Mouse (Mus musculus): ENCODE measurements around the gene Zbtb9. TPM values are rescaled to one million over a fixed set of nuclear protein-coding genes. Genes with fewer than 3 reads are reported as not detected.

Gene Zbtb9
- total and polyA plus RNA-seq, 3 experiments, result 10.7 to 13.4 TPM; not detected in 1

- no peak overlapping the region for H3K4me3 ChIP-seq (ENCODE audit: control insufficient read depth in 1 of 2, insufficient read depth in 1 of 2, low read depth in 2 of 2, low read length in 2 of 2)
- H3K4me1 ChIP-seq (ENCODE audit: control insufficient read depth in 1 of 2, insufficient read depth in 2 of 2, low read length in 2 of 2), result no peaks in the 10 kb centered on the region; a peak in 1 of 4 replicates
- H3K9me3 ChIP-seq (replicated peaks; ENCODE audit: insufficient read depth, low read length), result no peaks in the 10 kb centered on the region
- no peak overlapping the region for H3K27ac ChIP-seq (ENCODE audit: control insufficient read depth, low read depth, low read length)
- no peaks in the 10 kb centered on the region for H3K27me3 ChIP-seq (ENCODE audit: control insufficient read depth in 1 of 2, insufficient read depth in 2 of 2, low read length in 2 of 2)
- no peaks in the 10 kb centered on the region for H3K36me3 ChIP-seq (ENCODE audit: control insufficient read depth in 1 of 2, insufficient read depth in 2 of 2, low read length in 2 of 2)
- no peak overlapping the region for H3K9ac ChIP-seq (ENCODE audit: control insufficient read depth, low read depth, low read length, poor library complexity, severe bottlenecking)
- no peaks in the 10 kb centered on the region for H3K79me2 ChIP-seq (ENCODE audit: control insufficient read depth, insufficient read depth, low read length, poor library complexity)
- TF ChIP-seq KAT2A (conservative IDR thresholded peaks at IDR 0.05; ENCODE audit: low read depth, low read length), result no peak
- no peak for TF ChIP-seq ETS1 (IDR thresholded peaks at IDR 0.05; ENCODE audit: low read depth, low read length)
- TF ChIP-seq SIN3A (IDR thresholded peaks at IDR 0.05; ENCODE audit: low read length), result no peak
- TF ChIP-seq BHLHE40 (IDR thresholded peaks at IDR 0.05; ENCODE audit: borderline replicate concordance, low read depth, low read length), result no peak
- no peak for DNase-seq (ENCODE audit: low read depth, low spot score)
Measured at GRCm38 (mm10) chr17:26997661-26998060, 24.7 kb downstream of the Zbtb9 start.

GRCm38 (mm10) chr17:26998283-26998682 lies 25.3 kb downstream of the Zbtb9 start:
- no peaks in the 10 kb centered on the region for H3K79me2 ChIP-seq (ENCODE audit: control insufficient read depth, insufficient read depth, low read length, poor library complexity)
- no peak for DNase-seq (ENCODE audit: low read depth, low spot score)
- no peaks in the 10 kb centered on the region; a peak in 1 of 4 replicates for H3K4me1 ChIP-seq (ENCODE audit: control insufficient read depth in 1 of 2, insufficient read depth in 2 of 2, low read length in 2 of 2)
- H3K9me3 ChIP-seq (replicated peaks; ENCODE audit: insufficient read depth, low read length), result no peaks in the 10 kb centered on the region
- H3K36me3 ChIP-seq (ENCODE audit: control insufficient read depth in 1 of 2, insufficient read depth in 2 of 2, low read length in 2 of 2), result no peaks in the 10 kb centered on the region
- no peak overlapping the region for H3K9ac ChIP-seq (ENCODE audit: control insufficient read depth, low read depth, low read length, poor library complexity, severe bottlenecking)
- H3K4me3 ChIP-seq (ENCODE audit: control insufficient read depth in 1 of 2, insufficient read depth in 1 of 2, low read depth in 2 of 2, low read length in 2 of 2), result no peak overlapping the region
- no peak overlapping the region for H3K27ac ChIP-seq (ENCODE audit: control insufficient read depth, low read depth, low read length)
- TF ChIP-seq MAZ (IDR thresholded peaks at IDR 0.05; ENCODE audit: low read depth, low read length), result no peak
- TF ChIP-seq CHD1 (IDR thresholded peaks at IDR 0.05; ENCODE audit: low read depth, low read length), result no peak
- no peak for TF ChIP-seq ELF1 (IDR thresholded peaks at IDR 0.05; ENCODE audit: low read depth, low read length)
- TF ChIP-seq MAX (IDR thresholded peaks at IDR 0.05; ENCODE audit: low read length), result no peak
- no peak for TF ChIP-seq ZC3H11A (IDR thresholded peaks at IDR 0.05; ENCODE audit: low read depth, low read length)
- no peak for TF ChIP-seq ZNF384 (IDR thresholded peaks at IDR 0.05; ENCODE audit: low read depth, low read length)
- no peak for TF ChIP-seq TAL1 (IDR thresholded peaks at IDR 0.05; ENCODE audit: low read length)
- H3K27me3 ChIP-seq (ENCODE audit: control insufficient read depth in 1 of 2, insufficient read depth in 2 of 2, low read length in 2 of 2), result no peaks in the 10 kb centered on the region

GRCm38 (mm10) chr17:26999996-27000395 lies 27.0 kb downstream of the Zbtb9 start:
- Histone ChIP-seq H3K4me1 (ENCODE audit: control insufficient read depth in 1 of 2, insufficient read depth in 2 of 2, low read length in 2 of 2) (no peaks in the 10 kb centered on the region; a peak in 1 of 4 replicates), H3K9ac (ENCODE audit: control insufficient read depth, low read depth, low read length, poor library complexity, severe bottlenecking) (no peak overlapping the region), H3K4me3 (ENCODE audit: control insufficient read depth in 1 of 2, insufficient read depth in 1 of 2, low read depth in 2 of 2, low read length in 2 of 2) (no peak overlapping the region), H3K27me3 (ENCODE audit: control insufficient read depth in 1 of 2, insufficient read depth in 2 of 2, low read length in 2 of 2) (no peaks in the 10 kb centered on the region), H3K9me3 (replicated peaks; ENCODE audit: insufficient read depth, low read length) (no peaks in the 10 kb centered on the region), H3K79me2 (ENCODE audit: control insufficient read depth, insufficient read depth, low read length, poor library complexity) (no peaks in the 10 kb centered on the region), H3K36me3 (ENCODE audit: control insufficient read depth in 1 of 2, insufficient read depth in 2 of 2, low read length in 2 of 2) (no peaks in the 10 kb centered on the region), H3K27ac (ENCODE audit: control insufficient read depth, low read depth, low read length) (no peak overlapping the region)
- TF ChIP-seq ZKSCAN1 (IDR thresholded peaks at IDR 0.05; ENCODE audit: low read depth, low read length) (no peak), TBP (IDR thresholded peaks at IDR 0.05; ENCODE audit: low read depth, low read length) (no peak), UBTF (IDR thresholded peaks at IDR 0.05; ENCODE audit: borderline replicate concordance, insufficient read depth, low read depth, low read length) (no peak), ZMIZ1 (IDR thresholded peaks at IDR 0.05; ENCODE audit: low read depth, low read length) (no peak), E2F4 (IDR thresholded peaks at IDR 0.05; ENCODE audit: borderline replicate concordance, low read depth, low read length) (no peak), ZC3H11A (IDR thresholded peaks at IDR 0.05; ENCODE audit: low read depth, low read length) (no peak), CHD2 (IDR thresholded peaks at IDR 0.05; ENCODE audit: low read length) (no peak), MXI1 (IDR thresholded peaks at IDR 0.05; ENCODE audit: low read depth, low read length) (no peak), ELF1 (IDR thresholded peaks at IDR 0.05; ENCODE audit: low read depth, low read length) (no peak), POLR2AphosphoS2 (IDR thresholded peaks at IDR 0.05; ENCODE audit: low read length) (no peak), MYB (IDR thresholded peaks at IDR 0.05; ENCODE audit: low read depth, low read length) (no peak), BHLHE40 (IDR thresholded peaks at IDR 0.05; ENCODE audit: borderline replicate concordance, low read depth, low read length) (no peak), SMC3 (IDR thresholded peaks at IDR 0.05; ENCODE audit: low read depth, low read length) (no peak), MAZ (IDR thresholded peaks at IDR 0.05; ENCODE audit: low read depth, low read length) (no peak), POLR2A (IDR thresholded peaks at IDR 0.05; ENCODE audit: control insufficient read depth in 1 of 2, insufficient read depth in 1 of 2, low read depth in 1 of 2, low read length in 2 of 2, poor library complexity in 1 of 2) (no peak), CHD1 (IDR thresholded peaks at IDR 0.05; ENCODE audit: low read depth, low read length) (no peak)
- DNase-seq (ENCODE audit: low read depth, low spot score), result no peak
